Mouse (Mus musculus) right cerebral cortex, postnatal 4 days (tissue): ENCODE data around the gene Olfr894.
"Not testable (repeated sequence)": the region's sequence is repeated elsewhere in the genome, so short reads cannot be mapped to it uniquely, and the experiment has no call there.

Experiments used
- DNase-seq: peaks from one replicate; pipeline ENCODE4 v3.0.0-alpha.2; 2022

Olfr894 gene

GRCm38 (mm10) chr9:38217755-38218154 lies at the start of gene Olfr894:
Gene Olfr894, plus strand, starts transcription at chr9:38218055.
- no peak for DNase-seq

GRCm38 (mm10) chr9:38168341-38168740 lies 49.5 kb upstream of the Olfr894 start:
- not testable (repeated sequence) for DNase-seq

- DNase-seq = no peak
Measured at GRCm38 (mm10) chr9:38180721-38181120, 37.1 kb upstream of the Olfr894 start, which contains the start of gene Olfr891. Gene Olfr891, minus strand, starts transcription at chr9:38180821.

- no peak for DNase-seq
Measured at GRCm38 (mm10) chr9:38208065-38208464, 9.8 kb upstream of the Olfr894 start, which contains the start of gene Olfr893. Gene Olfr893, plus strand, starts transcription at chr9:38208365.

GRCm38 (mm10) chr9:38252474-38252873 lies 34.6 kb downstream of the Olfr894 start, which contains the start of gene Olfr143:
Gene Olfr143, plus strand, starts transcription at chr9:38252774.
- DNase-seq = no peak

- no peak for DNase-seq
Measured at GRCm38 (mm10) chr9:38267551-38267950, 49.7 kb downstream of the Olfr894 start, which contains the start of gene Olfr895. Gene Olfr895, plus strand, starts transcription at chr9:38267851.
